Mouse (Mus musculus) splenic B cell, adult 2 months (primary cell): ENCODE results near the gene Gm21985.
"Not testable (repeated sequence)": the region's sequence is repeated elsewhere in the genome, so short reads cannot be mapped to it uniquely, and the experiment has no call there.

Experiments used
- DNase-seq: peaks from one replicate; pipeline ENCODE4 v3.0.0-alpha.2; 2011; ENCODE audit warnings: low read depth, low spot score
- H3K27me3 ChIP-seq: 2 replicates; pipeline ENCODE4 v1.6.1; 2012; ENCODE audit warnings: mild to moderate bottlenecking, low read length, moderate library complexity, mixed read lengths; ENCODE audit not compliant: control insufficient read depth, poor library complexity, insufficient read depth, severe bottlenecking
- H3K36me3 ChIP-seq: 2 replicates; pipeline ENCODE4 v1.6.1; 2012; ENCODE audit warnings: mild to moderate bottlenecking, low read length, moderate library complexity, mixed read lengths; ENCODE audit not compliant: control insufficient read depth, poor library complexity, insufficient read depth, severe bottlenecking

Gene Gm21985

DNA sequence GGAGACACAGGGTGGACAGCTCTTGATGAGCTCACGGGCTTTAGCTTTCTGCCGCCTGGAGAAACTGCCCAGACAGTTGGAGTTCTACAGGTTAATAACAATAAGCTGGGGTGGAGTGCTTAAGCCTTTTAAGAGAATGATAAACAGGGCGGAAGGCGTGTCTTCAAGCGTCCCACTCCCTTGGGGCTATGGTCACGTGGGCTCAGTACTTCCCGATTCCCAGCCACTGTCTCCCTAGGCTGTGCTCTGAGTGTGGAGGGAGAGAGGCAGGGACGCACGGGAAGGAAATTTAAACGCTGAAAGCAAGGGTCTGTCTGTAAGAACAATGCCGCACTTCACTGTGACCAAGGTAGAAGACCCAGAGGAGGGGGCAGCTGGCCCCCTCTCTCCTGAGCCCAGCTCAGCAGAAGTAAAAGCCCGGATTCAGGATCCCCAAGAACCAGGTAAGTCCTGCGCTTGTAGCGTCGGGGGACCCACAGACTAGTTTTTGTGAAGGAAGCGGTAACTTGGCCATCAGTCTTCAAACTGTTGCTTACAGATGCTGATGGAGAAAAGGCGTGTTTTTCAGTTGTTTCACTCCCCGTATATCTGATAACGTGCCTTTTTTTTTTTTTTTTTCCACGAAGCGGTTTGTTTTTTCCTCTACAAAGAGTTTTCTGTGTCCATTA, 18.4 kb downstream of the Gm21985 start:
- Histone ChIP-seq H3K36me3 (no peaks in the 10 kb centered on the region), H3K27me3 (no peaks in the 10 kb centered on the region)
- DNase-seq: peak; percentile 27

DNA sequence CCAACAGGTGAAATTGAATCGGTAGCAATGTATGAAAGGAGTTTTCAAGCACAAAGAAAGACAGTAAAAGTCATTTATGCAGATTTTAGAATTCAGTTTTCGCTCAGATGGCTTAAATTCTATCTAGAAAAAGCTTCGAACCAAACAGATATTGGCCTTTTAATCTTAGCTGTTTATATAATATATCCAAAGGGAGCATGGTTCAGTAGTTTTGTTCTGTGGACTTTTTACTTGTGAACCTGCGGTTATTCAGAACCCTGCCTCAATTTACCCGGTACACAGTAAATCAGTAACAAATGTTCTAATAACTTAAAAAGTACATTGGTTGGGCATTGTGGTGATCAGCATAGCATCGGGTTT, 18.9 kb downstream of the Gm21985 start:
- Histone ChIP-seq H3K36me3 (no peaks in the 10 kb centered on the region), H3K27me3 (no peaks in the 10 kb centered on the region)
- DNase-seq: no peak

DNA sequence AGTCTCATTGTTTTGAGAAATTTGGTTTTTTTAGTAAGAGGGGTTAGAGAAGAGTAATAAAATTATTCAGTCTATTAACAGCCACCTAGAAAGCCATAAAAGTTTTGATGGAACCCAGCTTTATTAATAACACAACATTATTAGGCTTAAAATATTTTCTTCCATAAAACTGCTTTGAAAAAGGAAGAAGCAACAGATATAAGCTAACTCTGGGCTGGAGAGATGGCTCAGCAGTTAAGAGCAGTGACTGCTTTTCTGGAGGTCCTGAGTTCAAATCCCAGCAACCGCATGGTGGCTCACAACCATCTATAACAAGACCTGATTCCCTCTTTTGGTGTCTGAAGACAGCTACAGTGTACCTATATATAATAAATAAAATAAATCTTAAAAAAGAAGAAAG, 19.9 kb downstream of the Gm21985 start:
- H3K36me3 ChIP-seq, DNase-seq, H3K27me3 ChIP-seq: not testable (repeated sequence)

GRCm38 (mm10) chr2:112287059-112287458, 20.9 kb downstream of the Gm21985 start:
- Histone ChIP-seq H3K27me3 (no peaks in the 10 kb centered on the region), H3K36me3 (no peaks in the 10 kb centered on the region)
- DNase-seq: no peak

DNA sequence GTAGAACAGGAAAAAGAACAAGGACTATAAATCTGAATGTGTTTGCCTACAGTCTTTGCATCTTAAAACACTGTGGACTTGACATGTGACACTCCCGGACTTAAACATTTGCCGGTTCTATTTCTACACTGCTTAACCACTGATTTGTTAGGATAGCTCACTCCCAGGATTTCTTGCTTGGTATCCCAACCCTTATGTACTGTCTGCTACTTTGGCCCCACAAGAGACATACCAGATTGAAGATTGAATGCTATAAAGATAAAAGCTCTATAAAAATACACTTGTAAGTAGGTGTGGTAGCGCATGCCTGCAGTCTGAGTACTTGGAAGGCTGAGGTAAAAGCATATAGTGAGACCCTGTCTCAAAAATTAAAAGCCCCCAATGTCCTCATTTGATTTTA, 23.4 kb downstream of the Gm21985 start:
- no peaks in the 10 kb centered on the region for H3K27me3 ChIP-seq
- no peak for DNase-seq
- H3K36me3 ChIP-seq: 0 out of 2 replicates have a peak, but pooled peaks cover 1% of the 10 kb centered on the region

- peaks cover 5% of the 10 kb centered on the region; the same call in 1 of the 2 replicates for H3K36me3 ChIP-seq
- no peaks in the 10 kb centered on the region for H3K27me3 ChIP-seq
- DNase-seq: no peak
Measured at GRCm38 (mm10) chr2:112292823-112293222, 26.7 kb downstream of the Gm21985 start.

- H3K36me3 ChIP-seq: peaks cover 5% of the 10 kb centered on the region; the same call in 1 of the 2 replicates
- no peaks in the 10 kb centered on the region for H3K27me3 ChIP-seq
- DNase-seq: no peak
Measured at GRCm38 (mm10) chr2:112296211-112296610, 30.1 kb downstream of the Gm21985 start.

- Histone ChIP-seq H3K36me3 (peaks cover 5% of the 10 kb centered on the region; the same call in 1 of the 2 replicates), H3K27me3 (no peaks in the 10 kb centered on the region)
- no peak for DNase-seq
Measured at GRCm38 (mm10) chr2:112298221-112298620, 32.1 kb downstream of the Gm21985 start.

GRCm38 (mm10) chr2:112308671-112309070, 42.6 kb downstream of the Gm21985 start:
- no peak for DNase-seq
- H3K27me3 ChIP-seq: no peaks in the 10 kb centered on the region
- H3K36me3 ChIP-seq: 0 out of 2 replicates have a peak, but pooled peaks cover 3% of the 10 kb centered on the region

DNA sequence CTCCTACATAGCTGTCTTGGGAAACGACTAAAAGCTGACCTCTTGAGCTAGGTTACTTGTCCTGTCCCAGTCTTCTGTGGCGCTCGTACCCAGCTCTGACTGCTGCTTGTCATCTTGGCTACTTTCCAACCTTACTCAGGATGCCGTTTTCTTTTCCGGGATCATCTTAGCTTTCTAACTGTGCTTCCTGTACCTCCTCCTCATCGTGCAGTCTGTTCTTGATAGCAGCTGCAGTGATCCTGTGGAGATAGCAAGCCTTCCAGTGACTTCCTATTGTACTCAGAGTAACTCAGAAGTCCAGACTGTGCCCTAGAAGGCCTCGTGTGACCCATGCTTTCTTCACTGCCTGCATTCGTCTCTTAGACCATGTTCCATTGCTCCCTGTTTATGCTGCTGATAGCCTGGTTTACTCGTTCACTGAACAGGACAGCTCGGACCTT, 43.1 kb downstream of the Gm21985 start:
- Histone ChIP-seq H3K36me3 (0 out of 2 replicates have a peak, but pooled peaks cover 3% of the 10 kb centered on the region), H3K27me3 (no peaks in the 10 kb centered on the region)
- DNase-seq: no peak

- Histone ChIP-seq H3K36me3 (peaks cover 3% of the 10 kb centered on the region; the same call in 1 of the 2 replicates), H3K27me3 (no peaks in the 10 kb centered on the region)
- DNase-seq: no peak
Measured at GRCm38 (mm10) chr2:112315638-112316037, 49.5 kb downstream of the Gm21985 start.

DNA sequence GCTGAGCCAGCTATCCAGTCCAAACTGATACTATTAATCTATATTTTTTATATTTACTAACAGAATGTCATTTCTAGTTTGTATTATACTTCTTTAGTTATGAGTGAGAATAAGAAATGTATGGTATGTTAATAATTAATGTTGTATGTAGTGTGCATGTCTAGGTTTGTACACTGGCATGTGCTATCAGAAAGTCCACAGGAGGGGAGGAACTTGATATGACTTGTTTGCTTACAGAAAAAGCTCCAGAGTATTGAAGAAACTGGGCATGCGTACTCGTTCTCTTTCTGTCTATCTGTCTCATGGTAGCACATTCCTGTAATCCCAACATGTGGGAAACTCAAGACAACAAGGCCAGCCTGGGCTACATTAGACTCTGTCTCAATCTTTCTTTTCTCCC, 52.1 kb downstream of the Gm21985 start:
- DNase-seq: no peak
- Histone ChIP-seq H3K36me3 (peaks cover 3% of the 10 kb centered on the region; the same call in 1 of the 2 replicates), H3K27me3 (no peaks in the 10 kb centered on the region)

GRCm38 (mm10) chr2:112318905-112319304, 52.8 kb downstream of the Gm21985 start:
- H3K36me3 ChIP-seq: peaks cover 3% of the 10 kb centered on the region; the same call in 1 of the 2 replicates
- DNase-seq: no peak
- no peaks in the 10 kb centered on the region for H3K27me3 ChIP-seq

- Histone ChIP-seq H3K27me3 (no peaks in the 10 kb centered on the region), H3K36me3 (peaks cover 4% of the 10 kb centered on the region; the same call in 1 of the 2 replicates)
- no peak for DNase-seq
Measured at GRCm38 (mm10) chr2:112328069-112328777, 62.1 kb downstream of the Gm21985 start.
